Mouse (Mus musculus) liver, embryonic 11.5 days (tissue): ENCODE results near the gene Col6a1. TPM values are rescaled to one million over a fixed set of nuclear protein-coding genes. Genes with fewer than 3 reads are reported as not detected.

Source experiments
- ATAC-seq: fragments of 200-750 bp; cut with Nextera tagmentation; replicated peaks from 2 replicates; pipeline ENCODE4 v1.8.0; 2017; ENCODE audit warnings: moderate number of reproducible peaks, mild to moderate bottlenecking, moderate TSS enrichment, moderate library complexity; ENCODE audit not compliant: low FRiP score
- DNase-seq: peaks from one replicate; pipeline ENCODE4 v3.0.0-alpha.2; 2017; ENCODE audit warnings: low spot score
- H3K27ac ChIP-seq: fragments of 300-500 bp; sonication (generic); 2 replicates; pipeline ENCODE4 v1.5.1; 2014; ENCODE audit warnings: mild to moderate bottlenecking, low read depth, low read length, control low read depth
- H3K27me3 ChIP-seq: fragments of 300-500 bp; sonication (generic); replicated peaks from 2 replicates; pipeline ENCODE4 v1.6.1; 2014; ENCODE audit warnings: low read length, mixed read lengths; ENCODE audit not compliant: control insufficient read depth, insufficient read depth
- H3K36me3 ChIP-seq: fragments of 300-500 bp; sonication (generic); 2 replicates; pipeline ENCODE4 v1.6.1; 2014; ENCODE audit warnings: mild to moderate bottlenecking, low read length, moderate library complexity, mixed read lengths; ENCODE audit not compliant: control insufficient read depth, insufficient read depth
- H3K4me1 ChIP-seq: fragments of 300-500 bp; sonication (generic); replicated peaks from 2 replicates; pipeline ENCODE4 v1.6.1; 2014; ENCODE audit warnings: low read length, mixed read lengths; ENCODE audit not compliant: control insufficient read depth, insufficient read depth
- H3K4me2 ChIP-seq: fragments of 300-500 bp; sonication (generic); 2 replicates; pipeline ENCODE4 v1.6.1; 2014; ENCODE audit warnings: mild to moderate bottlenecking, control low read depth, moderate library complexity
- H3K4me3 ChIP-seq: fragments of 300-500 bp; sonication (generic); 2 replicates; pipeline ENCODE4 v1.5.1; 2014; ENCODE audit warnings: low read depth, low read length, control low read depth
- H3K9ac ChIP-seq: fragments of 300-500 bp; sonication (generic); 2 replicates; pipeline ENCODE4 v1.6.1; 2014; ENCODE audit warnings: low read depth, low read length, control low read depth
- H3K9me3 ChIP-seq: fragments of 300-500 bp; sonication (generic); 2 replicates; pipeline ENCODE4 v1.6.1; 2016; ENCODE audit warnings: low read length, inconsistent platforms, mixed read lengths; ENCODE audit not compliant: control insufficient read depth
- WGBS: fragments of 180-500 bp; shearing (Covaris S2); extraction: QIAGEN DNeasy Blood & Tissue Kit; methylation state at CpG from one replicate; pipeline ENCODE4 v1.1.7; 2014; 5-methylcytosine and 5-hydroxymethylcytosine counted together
- polyA plus RNA-seq: library from polyadenylated mRNA; unstranded; fragments of >200 nt; fragmentation: Nextera tagmentation; extraction: Ambion mirVana; gene quantifications from 2 replicates; pipeline ENCODE4 v1.2.1, GENCODE M21; 2014

Gene Col6a1
- polyA plus RNA-seq, 1 experiment from 2014 or later = 20.8 TPM

- no peaks in the 10 kb centered on the region; the same call in 1 of the 2 replicates for H3K4me1 ChIP-seq
- ATAC-seq (no peak), DNase-seq (no peak)
- 92% methylated on average over 3 of the region's 3 CpGs for WGBS
- H3K4me3 ChIP-seq = no peak overlapping the region
- no peaks in the 10 kb centered on the region for H3K9me3 ChIP-seq
- no peaks in the 10 kb centered on the region for H3K36me3 ChIP-seq
- H3K9ac ChIP-seq = no peak overlapping the region
- no peak overlapping the region for H3K27ac ChIP-seq
- no peak overlapping the region for H3K4me2 ChIP-seq
- H3K27me3 ChIP-seq = no peaks in the 10 kb centered on the region
Observed at GRCm38 (mm10) chr10:76681882-76682281, 44.1 kb downstream of the Col6a1 start.

- no peaks in the 10 kb centered on the region for H3K9me3 ChIP-seq
- 66% methylated on average over 6 of the region's 6 CpGs for WGBS
- H3K9ac ChIP-seq = no peak overlapping the region
- ATAC-seq (no peak), DNase-seq (no peak)
- no peak overlapping the region for H3K4me2 ChIP-seq
- no peaks in the 10 kb centered on the region; the same call in 1 of the 2 replicates for H3K4me1 ChIP-seq
- H3K27ac ChIP-seq = 0 out of 2 replicates have a peak overlapping the region, but pooled peaks have one; percentile 3
- H3K4me3 ChIP-seq = no peak overlapping the region
- H3K27me3 ChIP-seq = no peaks in the 10 kb centered on the region
- H3K36me3 ChIP-seq = no peaks in the 10 kb centered on the region
Observed at GRCm38 (mm10) chr10:76680758-76681650, 45.0 kb downstream of the Col6a1 start.

GRCm38 (mm10) chr10:76678122-76678521 lies 47.8 kb downstream of the Col6a1 start:
- Histone ChIP-seq H3K9ac (no peak overlapping the region), H3K4me1 (no peaks in the 10 kb centered on the region; the same call in 1 of the 2 replicates), H3K36me3 (no peaks in the 10 kb centered on the region), H3K27me3 (no peaks in the 10 kb centered on the region), H3K4me2 (no peak overlapping the region), H3K27ac (no peak overlapping the region), H3K4me3 (no peak overlapping the region), H3K9me3 (no peaks in the 10 kb centered on the region)
- ATAC-seq (no peak), DNase-seq (no peak)
- WGBS = 59% methylated on average over 7 of the region's 7 CpGs

- WGBS = 71% methylated on average over 2 of the region's 2 CpGs
- DNase-seq = no peak
- H3K9ac ChIP-seq = no peak overlapping the region
Observed at GRCm38 (mm10) chr10:76675268-76675667, 50.7 kb downstream of the Col6a1 start.

GRCm38 (mm10) chr10:76674581-76674980 lies 51.4 kb downstream of the Col6a1 start:
- Histone ChIP-seq H3K27me3 (no peaks in the 10 kb centered on the region), H3K27ac (no peak overlapping the region), H3K9ac (no peak overlapping the region), H3K9me3 (no peaks in the 10 kb centered on the region), H3K4me2 (no peak overlapping the region), H3K36me3 (no peaks in the 10 kb centered on the region), H3K4me3 (no peak overlapping the region), H3K4me1 (no peaks in the 10 kb centered on the region)
- WGBS = 81% methylated on average over 6 of the region's 6 CpGs
- no peak for DNase-seq
- no peak for ATAC-seq

More at GRCm38 (mm10) chr10:76675268-76675667, 50.7 kb downstream of the Col6a1 start:
- Histone ChIP-seq H3K27ac (no peak overlapping the region), H3K36me3 (no peaks in the 10 kb centered on the region), H3K9me3 (no peaks in the 10 kb centered on the region), H3K4me1 (no peaks in the 10 kb centered on the region), H3K27me3 (no peaks in the 10 kb centered on the region), H3K4me2 (no peak overlapping the region), H3K4me3 (no peak overlapping the region)
- ATAC-seq = no peak

- no peaks in the 10 kb centered on the region for H3K9me3 ChIP-seq
- 88% methylated on average over 9 of the region's 9 CpGs for WGBS
- DNase-seq = no peak
- no peaks in the 10 kb centered on the region for H3K4me1 ChIP-seq
- no peak overlapping the region for H3K4me2 ChIP-seq
- no peak for ATAC-seq
- H3K27ac ChIP-seq = no peak overlapping the region
- H3K27me3 ChIP-seq = no peaks in the 10 kb centered on the region
- H3K4me3 ChIP-seq = no peak overlapping the region
- no peaks in the 10 kb centered on the region for H3K36me3 ChIP-seq
- H3K9ac ChIP-seq = no peak overlapping the region
Observed at GRCm38 (mm10) chr10:76671939-76672338, 54.0 kb downstream of the Col6a1 start.

GRCm38 (mm10) chr10:76668947-76669284 lies 57.1 kb downstream of the Col6a1 start:
- ATAC-seq (no peak), DNase-seq (no peak)
- Histone ChIP-seq H3K27ac (no peak overlapping the region), H3K4me2 (no peak overlapping the region), H3K4me1 (no peaks in the 10 kb centered on the region), H3K9me3 (peaks cover 6% of the 10 kb centered on the region; the same call in 1 of the 2 replicates), H3K4me3 (no peak overlapping the region), H3K36me3 (no peaks in the 10 kb centered on the region), H3K27me3 (no peaks in the 10 kb centered on the region), H3K9ac (no peak overlapping the region)
- WGBS = 41% methylated on average over 7 of the region's 7 CpGs

- no peak overlapping the region for H3K4me3 ChIP-seq
- 80% methylated on average over 4 of the region's 4 CpGs for WGBS
- no peaks in the 10 kb centered on the region for H3K27me3 ChIP-seq
- ATAC-seq = no peak
- H3K36me3 ChIP-seq = no peaks in the 10 kb centered on the region
- no peaks in the 10 kb centered on the region for H3K4me1 ChIP-seq
- H3K9ac ChIP-seq = no peak overlapping the region
- peaks cover 6% of the 10 kb centered on the region; the same call in 1 of the 2 replicates for H3K9me3 ChIP-seq
- no peak overlapping the region for H3K27ac ChIP-seq
- DNase-seq = no peak
- H3K4me2 ChIP-seq = no peak overlapping the region
Observed at GRCm38 (mm10) chr10:76668261-76668946, 57.6 kb downstream of the Col6a1 start.
